Mouse (Mus musculus): ENCODE measurements at regions not wholly inside any gene's neighbourhood (a gene's known extent, or its start where the extent isn't known, plus 50 kb on each side); places are given as distances from the start of the nearest gene placed in this dataset.

DNA sequence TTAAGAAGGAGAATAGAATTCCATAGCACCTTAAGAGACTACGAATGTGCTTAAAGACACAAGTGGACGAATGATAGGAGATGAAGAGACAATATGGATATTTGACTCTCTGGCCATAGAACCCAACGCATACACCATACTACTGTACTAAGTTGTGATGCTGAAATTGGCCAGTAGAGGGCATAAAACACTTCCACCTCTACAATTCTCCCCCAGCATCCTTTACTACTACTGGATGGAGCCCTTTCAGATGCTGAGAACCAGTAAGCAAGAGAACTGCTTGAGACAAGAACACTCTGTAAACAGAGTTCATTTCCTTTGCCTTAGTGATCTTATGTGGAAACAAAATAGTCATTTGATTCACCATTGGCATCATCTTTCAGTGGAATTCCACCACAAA, 96.9 kb upstream of the Col1a2 start:
- peak; percentile 42 for DNase-seq (ENCODE audit: low read depth)
- TF ChIP-seq POLR2A (IDR thresholded peaks at IDR 0.05; ENCODE audit: borderline replicate concordance, extremely low read depth, insufficient read depth, insufficient read length, poor library complexity, severe bottlenecking): no peak
- TF ChIP-seq CTCF (IDR thresholded peaks at IDR 0.05; ENCODE audit: borderline replicate concordance, extremely low read depth, insufficient read depth, insufficient read length): peak; percentile 36; the same call in 1 of the 2 replicates

DNA sequence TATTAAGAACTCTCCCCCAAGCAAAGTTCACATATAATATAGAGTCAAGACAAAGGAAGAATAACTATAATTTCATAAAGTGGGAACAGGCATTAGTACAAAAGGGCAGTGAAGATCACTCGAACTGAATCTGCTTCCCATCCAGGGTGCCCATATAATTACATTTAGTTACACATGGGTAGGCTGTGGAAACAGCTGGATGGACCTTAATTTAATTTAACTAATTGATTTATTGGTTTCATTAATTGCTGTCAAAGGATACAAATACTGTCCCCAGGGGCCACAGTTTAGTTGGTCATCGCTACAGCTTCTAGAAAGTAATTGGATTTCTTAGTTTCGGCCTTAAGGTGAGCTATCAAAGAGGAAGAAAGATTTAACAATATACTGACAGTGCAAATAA, 91.4 kb upstream of the Col1a2 start:
- no peak for DNase-seq (ENCODE audit: low read depth)
- no peak for TF ChIP-seq POLR2A (IDR thresholded peaks at IDR 0.05; ENCODE audit: borderline replicate concordance, extremely low read depth, insufficient read depth, insufficient read length, poor library complexity, severe bottlenecking)

DNA sequence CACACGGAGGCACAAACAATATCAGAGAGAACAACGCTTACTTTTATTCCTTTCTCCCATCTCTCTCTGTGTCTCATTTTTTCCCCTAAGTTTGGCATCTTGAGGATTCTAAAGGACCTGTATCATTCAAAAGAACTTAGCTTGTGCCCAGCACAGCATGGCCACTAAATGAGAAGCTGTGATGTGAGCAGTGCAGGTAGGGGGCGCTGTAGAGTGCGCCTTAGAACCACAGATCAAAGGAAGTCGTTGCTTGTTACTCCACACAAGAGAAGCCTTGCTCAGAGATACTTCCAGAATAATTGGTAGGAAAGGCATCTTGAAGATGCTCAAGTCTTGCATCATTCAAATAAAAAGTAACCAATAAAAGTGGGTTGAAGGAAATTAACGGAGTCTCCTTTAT, 90.4 kb upstream of the Col1a2 start:
- peak; percentile 61 for DNase-seq (ENCODE audit: low read depth)
- no peak for TF ChIP-seq POLR2A (IDR thresholded peaks at IDR 0.05; ENCODE audit: borderline replicate concordance, extremely low read depth, insufficient read depth, insufficient read length, poor library complexity, severe bottlenecking)
- TF ChIP-seq CTCF (IDR thresholded peaks at IDR 0.05; ENCODE audit: borderline replicate concordance, extremely low read depth, insufficient read depth, insufficient read length): peak; percentile 47; the same call in 1 of the 2 replicates

DNA sequence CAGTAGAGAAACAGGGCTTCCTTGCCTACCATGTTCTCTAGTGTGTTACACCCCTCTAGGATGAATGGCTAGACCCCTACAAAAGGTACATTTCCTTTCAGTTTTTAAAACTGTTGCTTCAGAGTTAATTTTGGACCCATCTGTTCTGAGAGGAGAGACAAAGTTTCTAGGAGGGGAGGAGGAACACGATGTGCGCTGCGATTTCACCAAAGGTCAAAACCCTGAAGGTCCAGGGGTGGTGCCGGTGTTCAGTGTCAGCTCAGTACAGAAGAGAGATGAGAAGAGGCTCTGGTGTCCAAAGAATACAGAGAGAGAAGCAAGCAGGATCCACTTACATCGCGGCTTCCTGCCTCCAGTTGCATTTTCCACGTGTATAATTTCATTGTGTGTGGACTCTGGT, 89.4 kb upstream of the Col1a2 start:
- TF ChIP-seq CTCF (IDR thresholded peaks at IDR 0.05; ENCODE audit: borderline replicate concordance, extremely low read depth, insufficient read depth, insufficient read length): no peak
- no peak for TF ChIP-seq POLR2A (IDR thresholded peaks at IDR 0.05; ENCODE audit: borderline replicate concordance, extremely low read depth, insufficient read depth, insufficient read length, poor library complexity, severe bottlenecking)
- no peak for DNase-seq (ENCODE audit: low read depth)

DNA sequence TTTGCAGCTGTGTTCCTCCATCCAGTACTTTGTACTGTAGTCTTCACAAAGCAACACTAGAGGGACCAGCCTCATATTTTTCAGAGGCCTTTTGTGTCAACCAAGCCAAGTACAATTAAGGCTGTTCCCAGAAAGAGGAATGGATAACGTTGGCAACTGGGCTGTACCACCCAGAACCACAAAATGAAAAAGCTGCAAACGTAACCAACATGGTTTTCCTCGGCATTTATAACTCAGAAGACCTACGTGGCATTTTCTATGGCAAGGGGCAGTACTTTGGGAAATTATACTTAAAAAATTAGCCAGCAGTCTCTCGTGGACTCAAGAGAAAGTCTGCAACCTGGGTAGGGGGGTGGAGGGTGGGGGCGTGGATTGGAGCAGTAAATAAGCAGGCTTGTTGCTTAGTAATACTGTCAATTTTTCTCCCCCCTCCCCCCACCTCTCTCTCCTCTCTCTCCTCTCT, 87.3 kb upstream of the Col1a2 start:
- peak; percentile 85 for DNase-seq (ENCODE audit: low read depth)
- peak; percentile 45; the same call in 1 of the 2 replicates for TF ChIP-seq CTCF (IDR thresholded peaks at IDR 0.05; ENCODE audit: borderline replicate concordance, extremely low read depth, insufficient read depth, insufficient read length)
- TF ChIP-seq POLR2A (IDR thresholded peaks at IDR 0.05; ENCODE audit: borderline replicate concordance, extremely low read depth, insufficient read depth, insufficient read length, poor library complexity, severe bottlenecking): no peak

DNA sequence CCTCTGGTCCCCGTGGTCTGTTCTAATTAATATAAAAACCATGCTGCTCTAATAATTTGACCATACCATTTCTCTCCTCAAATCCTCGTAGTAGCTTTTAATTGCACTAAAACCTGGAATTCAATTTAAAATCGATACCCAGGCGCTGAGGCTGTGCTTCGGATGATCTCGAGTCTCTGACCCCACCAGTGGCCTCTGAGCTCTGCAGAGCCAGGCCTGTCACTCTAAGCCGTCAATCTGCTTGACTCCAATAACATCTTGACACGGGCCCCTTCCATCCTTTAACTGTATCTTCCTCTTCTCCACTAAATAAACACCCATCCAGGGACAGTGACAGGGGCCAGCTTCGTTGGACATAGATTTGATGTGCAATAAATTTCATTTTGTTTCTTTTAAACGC, 86.2 kb upstream of the Col1a2 start:
- DNase-seq (ENCODE audit: low read depth): no peak
- TF ChIP-seq POLR2A (IDR thresholded peaks at IDR 0.05; ENCODE audit: borderline replicate concordance, extremely low read depth, insufficient read depth, insufficient read length, poor library complexity, severe bottlenecking): no peak
- no peak for TF ChIP-seq CTCF (IDR thresholded peaks at IDR 0.05; ENCODE audit: borderline replicate concordance, extremely low read depth, insufficient read depth, insufficient read length)

DNA sequence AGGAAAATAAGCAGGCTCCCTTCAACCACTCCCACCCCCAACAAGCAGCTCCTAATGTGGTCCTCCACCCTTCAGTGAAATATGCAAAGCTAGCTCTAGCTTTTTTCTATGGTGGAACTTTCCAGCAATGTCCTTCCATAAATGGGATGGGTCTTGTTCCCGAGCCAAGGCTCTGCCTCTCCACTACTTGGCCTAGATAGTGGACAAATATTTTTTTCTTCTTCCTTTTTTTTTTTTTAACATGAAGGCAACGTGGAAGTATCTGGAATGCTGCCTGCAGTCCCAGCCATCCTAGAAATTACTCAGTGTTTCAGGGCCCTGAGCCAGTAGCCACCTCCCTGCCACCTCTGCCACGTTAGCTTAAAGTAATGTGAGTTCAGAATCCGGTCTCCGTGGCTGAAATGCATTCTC, 85.7 kb upstream of the Col1a2 start:
- TF ChIP-seq POLR2A (IDR thresholded peaks at IDR 0.05; ENCODE audit: borderline replicate concordance, extremely low read depth, insufficient read depth, insufficient read length, poor library complexity, severe bottlenecking): no peak
- TF ChIP-seq CTCF (IDR thresholded peaks at IDR 0.05; ENCODE audit: borderline replicate concordance, extremely low read depth, insufficient read depth, insufficient read length): no peak
- DNase-seq (ENCODE audit: low read depth): no peak

DNA sequence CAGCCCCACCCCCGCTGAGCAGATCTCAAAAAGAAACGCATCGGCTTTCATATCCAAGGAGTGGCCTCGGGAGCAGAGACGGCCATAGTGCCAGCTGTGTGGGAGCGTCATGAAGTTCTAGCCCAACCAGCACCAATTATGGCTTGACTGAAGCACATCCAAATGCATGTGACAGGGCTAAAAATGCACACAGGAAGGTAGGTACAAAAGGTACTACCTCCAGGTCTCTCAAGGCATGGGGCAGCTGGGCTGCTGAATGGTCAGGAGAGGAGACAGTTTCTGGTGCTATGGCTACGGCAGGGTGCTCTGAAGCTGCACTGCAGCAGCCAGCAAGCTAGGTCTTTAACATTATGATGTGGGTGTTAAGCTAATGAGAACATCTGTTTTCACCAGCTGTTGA, 83.1 kb upstream of the Col1a2 start:
- DNase-seq (ENCODE audit: low read depth): no peak
- TF ChIP-seq POLR2A (IDR thresholded peaks at IDR 0.05; ENCODE audit: borderline replicate concordance, extremely low read depth, insufficient read depth, insufficient read length, poor library complexity, severe bottlenecking) (no peak), CTCF (IDR thresholded peaks at IDR 0.05; ENCODE audit: borderline replicate concordance, extremely low read depth, insufficient read depth, insufficient read length) (no peak)

DNA sequence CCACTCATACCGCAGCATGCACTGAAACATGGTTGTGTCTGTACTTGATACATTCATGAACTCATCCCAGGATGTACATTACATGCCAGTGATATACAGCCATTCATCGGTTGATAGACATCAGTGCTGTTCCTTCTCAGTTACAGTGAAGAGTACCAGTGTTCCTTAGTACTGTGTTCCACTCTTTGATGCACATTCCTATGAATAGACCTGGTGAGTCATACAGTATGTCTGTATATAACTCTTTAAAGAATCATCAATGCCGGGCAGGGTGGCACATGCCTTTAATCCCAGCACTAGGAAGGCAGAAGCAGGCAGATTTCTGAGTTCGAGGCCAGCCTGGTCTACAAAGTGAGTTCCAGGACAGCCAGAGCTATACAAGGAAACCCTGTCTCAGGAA, 77.5 kb upstream of the Col1a2 start:
- DNase-seq (ENCODE audit: low read depth): no peak
- TF ChIP-seq POLR2A (IDR thresholded peaks at IDR 0.05; ENCODE audit: borderline replicate concordance, extremely low read depth, insufficient read depth, insufficient read length, poor library complexity, severe bottlenecking): no peak
- no peak for TF ChIP-seq CTCF (IDR thresholded peaks at IDR 0.05; ENCODE audit: borderline replicate concordance, extremely low read depth, insufficient read depth, insufficient read length)

DNA sequence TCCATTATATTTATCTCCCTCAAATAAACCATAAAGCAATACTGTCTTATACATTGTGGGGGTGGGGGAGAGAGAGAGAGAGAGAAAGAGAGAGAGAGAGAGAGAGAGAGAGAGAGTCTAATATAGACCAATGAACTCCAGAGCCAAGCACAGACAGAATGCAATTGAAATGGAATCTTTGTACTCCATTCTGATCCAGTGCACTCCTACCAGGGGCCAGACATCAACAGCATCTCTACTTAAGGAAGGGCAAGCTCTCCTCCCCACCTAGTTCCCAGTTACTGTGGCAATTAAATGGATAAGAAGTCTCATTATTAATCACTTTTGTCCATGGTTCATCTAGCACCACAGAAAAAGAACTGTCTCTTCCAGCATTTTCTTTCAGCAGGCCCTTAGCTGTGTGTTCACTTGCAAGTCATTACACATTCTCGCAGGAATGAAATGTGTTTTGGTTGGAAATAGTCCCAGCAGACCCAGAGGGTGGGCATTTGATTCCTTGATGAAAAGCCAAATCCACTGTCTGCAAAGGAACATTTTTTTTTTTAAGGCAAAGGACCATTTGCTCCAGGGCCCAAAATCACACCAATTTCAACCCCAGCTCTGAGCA, 73.8 kb upstream of the Col1a2 start:
- no peak for TF ChIP-seq CTCF (IDR thresholded peaks at IDR 0.05; ENCODE audit: borderline replicate concordance, extremely low read depth, insufficient read depth, insufficient read length)
- TF ChIP-seq POLR2A (IDR thresholded peaks at IDR 0.05; ENCODE audit: borderline replicate concordance, extremely low read depth, insufficient read depth, insufficient read length, poor library complexity, severe bottlenecking): no peak
- DNase-seq (ENCODE audit: low read depth): peak; percentile 79

DNA sequence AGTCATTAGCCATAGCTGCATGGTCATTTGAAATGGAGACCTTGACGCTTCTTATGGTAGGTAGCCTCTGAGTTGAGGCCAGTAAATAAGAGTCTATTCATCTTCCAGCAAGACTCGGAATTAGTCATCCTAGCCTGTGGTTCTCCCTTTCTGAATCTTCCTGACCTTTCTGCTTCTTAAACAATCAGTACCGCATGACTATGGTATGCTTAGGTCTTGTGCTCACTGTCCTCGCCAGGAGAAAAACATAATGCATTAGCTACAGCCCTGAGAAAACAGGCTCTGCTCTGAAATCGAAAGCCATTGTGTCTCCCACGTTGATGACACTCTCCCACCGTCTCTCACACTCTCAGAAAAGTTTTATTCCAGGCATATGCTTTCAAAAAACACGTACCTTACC, 72.4 kb upstream of the Col1a2 start:
- no peak for TF ChIP-seq POLR2A (IDR thresholded peaks at IDR 0.05; ENCODE audit: borderline replicate concordance, extremely low read depth, insufficient read depth, insufficient read length, poor library complexity, severe bottlenecking)
- no peak for TF ChIP-seq CTCF (IDR thresholded peaks at IDR 0.05; ENCODE audit: borderline replicate concordance, extremely low read depth, insufficient read depth, insufficient read length)
- no peak for DNase-seq (ENCODE audit: low read depth)

DNA sequence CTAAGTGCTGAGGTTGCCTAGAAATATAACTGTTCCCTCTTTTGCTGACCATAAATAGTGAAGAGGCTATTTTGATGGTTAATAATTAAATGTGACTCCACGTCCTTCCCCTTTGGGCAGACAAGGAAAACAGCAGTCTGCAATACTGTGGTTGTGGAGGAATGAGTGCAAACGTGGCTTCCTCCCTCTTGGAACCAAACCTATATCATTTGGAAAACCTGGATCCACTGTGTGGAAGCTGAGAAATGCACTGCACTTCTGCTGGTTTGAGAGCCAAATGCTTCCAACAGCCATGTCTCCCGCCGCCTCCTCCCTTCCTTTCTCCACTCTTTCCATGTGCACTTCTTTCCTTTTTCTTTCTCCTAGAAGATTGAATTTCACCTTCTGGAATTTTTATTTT, 68.2 kb upstream of the Col1a2 start:
- no peak for DNase-seq (ENCODE audit: low read depth)
- TF ChIP-seq CTCF (IDR thresholded peaks at IDR 0.05; ENCODE audit: borderline replicate concordance, extremely low read depth, insufficient read depth, insufficient read length): no peak
- no peak for TF ChIP-seq POLR2A (IDR thresholded peaks at IDR 0.05; ENCODE audit: borderline replicate concordance, extremely low read depth, insufficient read depth, insufficient read length, poor library complexity, severe bottlenecking)

Measured in brain, embryonic 14.5 days (tissue).